Mouse (Mus musculus) embryonic facial prominence, embryonic 10.5 days (tissue): Measurements from ENCODE around the gene Lmna. TPM values are rescaled to one million over a fixed set of nuclear protein-coding genes. Genes with fewer than 3 reads are reported as not detected.

Experiments
- DNase-seq: peaks from one replicate; pipeline ENCODE4 v3.0.0-alpha.2; 2017; ENCODE audit warnings: low spot score
- H3K27ac ChIP-seq: fragments of 300-500 bp; sonication (generic); replicated peaks from 2 replicates; pipeline ENCODE4 v1.5.1; 2016; ENCODE audit warnings: mild to moderate bottlenecking
- H3K27me3 ChIP-seq: fragments of 300-500 bp; sonication (generic); replicated peaks from 2 replicates; pipeline ENCODE4 v1.6.1; 2016; ENCODE audit warnings: low read depth, mild to moderate bottlenecking; ENCODE audit not compliant: poor library complexity, severe bottlenecking
- H3K36me3 ChIP-seq: fragments of 300-500 bp; sonication (generic); replicated peaks from 2 replicates; pipeline ENCODE4 v1.6.1; 2016; ENCODE audit warnings: mild to moderate bottlenecking, moderate library complexity
- H3K4me1 ChIP-seq: fragments of 300-500 bp; sonication (generic); 2 replicates; pipeline ENCODE4 v1.6.1; 2016
- H3K4me3 ChIP-seq: fragments of 300-500 bp; sonication (generic); 2 replicates; pipeline ENCODE4 v1.5.1; 2016; ENCODE audit warnings: mild to moderate bottlenecking, moderate library complexity
- H3K9me3 ChIP-seq: fragments of 300-500 bp; sonication (generic); 2 replicates; pipeline ENCODE4 v1.6.1; 2016; ENCODE audit warnings: mild to moderate bottlenecking
- WGBS: fragments of 180-500 bp; shearing (Covaris S2); methylation state at CpG from one replicate; pipeline ENCODE4 v1.1.7; 2016; 5-methylcytosine and 5-hydroxymethylcytosine counted together
- polyA plus RNA-seq: library from polyadenylated mRNA; unstranded; fragments of >200 nt; fragmentation: Nextera tagmentation; extraction: Ambion mirVana; gene quantifications from 2 replicates; pipeline ENCODE4 v1.2.1, GENCODE M21; 2016

Lmna gene
- polyA plus RNA-seq, 1 experiment from 2014 or later, result 17.9 TPM

DNA sequence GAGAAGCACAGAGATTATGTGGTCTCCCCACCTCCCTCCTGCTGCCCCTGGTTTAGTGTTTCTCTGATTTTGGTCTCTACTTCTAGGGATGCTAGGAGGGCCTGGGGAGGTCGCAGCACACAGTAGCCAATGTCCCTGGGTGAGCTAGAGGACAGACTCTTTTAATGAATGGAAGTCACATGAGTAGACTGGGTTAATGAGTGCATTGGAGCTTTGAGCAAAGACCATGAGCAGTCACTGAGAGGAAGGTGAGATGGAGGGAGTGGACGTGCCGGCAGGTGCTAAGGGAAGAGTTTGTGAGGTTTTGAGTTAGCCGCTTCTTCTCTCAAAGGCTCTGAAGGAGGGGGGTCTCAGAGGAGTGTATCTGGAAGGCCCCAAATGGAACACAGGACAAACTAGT, 25.8 kb upstream of the Lmna start:
- DNase-seq, result no peak
- Histone ChIP-seq H3K4me1 (peaks cover 69% of the 10 kb centered on the region), H3K27ac (peak overlapping the region; percentile 100)

GRCm38 (mm10) chr3:88535005-88535404, 25.2 kb upstream of the Lmna start:
- DNase-seq, result peak; percentile 22
- Histone ChIP-seq H3K9me3 (no peaks in the 10 kb centered on the region), H3K4me3 (peak overlapping the region; percentile 82), H3K27ac (peak overlapping the region; percentile 100), H3K4me1 (peaks cover 69% of the 10 kb centered on the region), H3K36me3 (peaks cover 56% of the 10 kb centered on the region), H3K27me3 (no peaks in the 10 kb centered on the region)
- 11% methylated on average over 3 of the region's 3 CpGs for WGBS

More for the DNA sequence above, 25.8 kb upstream of the Lmna start:
- peak overlapping the region; percentile 82 for H3K4me3 ChIP-seq
- no peaks in the 10 kb centered on the region for H3K9me3 ChIP-seq
- H3K27me3 ChIP-seq, result no peaks in the 10 kb centered on the region
- WGBS, result 41% methylated on average over 4 of the region's 4 CpGs
- H3K36me3 ChIP-seq, result peaks cover 61% of the 10 kb centered on the region

DNA sequence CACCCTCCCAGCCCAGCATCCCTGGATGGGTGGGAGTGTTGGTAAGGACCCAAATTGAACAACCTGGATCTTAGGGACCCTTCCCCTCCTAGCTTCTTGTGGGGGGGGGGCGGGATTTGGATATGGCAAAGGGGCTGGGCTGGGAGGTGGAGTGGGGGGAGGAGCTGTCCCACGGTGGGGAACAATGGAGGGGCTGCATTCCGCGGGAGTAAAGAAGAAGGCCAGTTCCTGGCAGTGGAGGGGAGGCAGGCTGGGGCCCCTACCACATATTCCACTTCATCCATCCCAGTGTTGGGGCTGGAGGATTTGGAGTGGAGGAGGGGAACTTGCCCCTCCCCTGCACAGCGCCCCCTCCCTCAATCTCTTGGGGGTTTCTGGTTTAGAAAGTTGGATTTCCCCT, 23.9 kb upstream of the Lmna start:
- Histone ChIP-seq H3K27me3 (no peaks in the 10 kb centered on the region), H3K27ac (peak overlapping the region; percentile 100), H3K4me3 (peak overlapping the region; percentile 82), H3K36me3 (peaks cover 46% of the 10 kb centered on the region), H3K4me1 (peaks cover 70% of the 10 kb centered on the region), H3K9me3 (no peaks in the 10 kb centered on the region)
- peak; percentile 72 for DNase-seq
- under 1% methylated on average over 5 of the region's 5 CpGs for WGBS

DNA sequence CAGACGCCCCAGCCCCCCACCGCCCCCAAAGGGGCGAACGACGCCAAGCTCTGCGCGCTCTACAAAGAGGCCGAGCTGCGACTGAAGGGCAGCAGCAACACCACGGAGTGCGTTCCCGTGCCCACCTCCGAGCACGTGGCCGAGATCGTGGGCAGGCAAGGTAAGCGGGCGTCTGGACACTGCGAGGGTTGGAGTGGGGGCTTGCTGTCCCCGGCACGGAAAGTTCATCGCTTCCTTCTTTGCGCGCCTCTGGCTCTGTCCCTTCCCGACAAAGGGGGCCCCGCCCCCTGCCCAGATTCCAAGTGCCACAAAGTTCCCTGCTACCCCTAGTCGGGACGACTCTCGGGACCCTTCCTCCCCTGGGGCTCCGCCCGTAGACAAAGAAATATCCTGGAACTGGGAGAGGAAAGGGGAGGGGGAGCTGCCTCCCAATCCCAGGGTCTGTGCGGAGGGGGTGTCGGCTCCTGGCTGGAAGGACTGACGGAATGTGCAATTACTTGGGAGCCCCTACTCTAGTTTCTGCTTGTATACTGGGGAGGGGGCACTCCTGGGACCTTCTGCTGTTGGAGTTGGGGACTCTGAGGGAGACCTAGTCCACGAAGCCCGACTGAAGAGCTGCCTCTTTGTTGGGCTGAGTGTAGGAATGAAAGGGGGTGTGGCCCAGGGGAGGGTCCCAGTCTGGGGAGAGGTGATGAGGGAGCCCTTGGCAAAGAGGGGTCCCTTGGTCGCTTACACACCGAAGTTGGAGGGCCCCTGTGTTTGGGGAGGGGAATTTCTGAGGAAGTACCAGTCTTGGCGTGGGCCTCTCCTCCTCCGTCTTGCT, 23.1 kb upstream of the Lmna start:
- peak; percentile 81 for DNase-seq
- peak overlapping the region; percentile 82 for H3K4me3 ChIP-seq
- peaks cover 38% of the 10 kb centered on the region for H3K36me3 ChIP-seq
- WGBS, result under 1% methylated on average over 40 of the region's 40 CpGs
- no peaks in the 10 kb centered on the region for H3K9me3 ChIP-seq
- no peaks in the 10 kb centered on the region for H3K27me3 ChIP-seq
- peak overlapping the region; percentile 100 for H3K27ac ChIP-seq
- peaks cover 70% of the 10 kb centered on the region for H3K4me1 ChIP-seq

DNA sequence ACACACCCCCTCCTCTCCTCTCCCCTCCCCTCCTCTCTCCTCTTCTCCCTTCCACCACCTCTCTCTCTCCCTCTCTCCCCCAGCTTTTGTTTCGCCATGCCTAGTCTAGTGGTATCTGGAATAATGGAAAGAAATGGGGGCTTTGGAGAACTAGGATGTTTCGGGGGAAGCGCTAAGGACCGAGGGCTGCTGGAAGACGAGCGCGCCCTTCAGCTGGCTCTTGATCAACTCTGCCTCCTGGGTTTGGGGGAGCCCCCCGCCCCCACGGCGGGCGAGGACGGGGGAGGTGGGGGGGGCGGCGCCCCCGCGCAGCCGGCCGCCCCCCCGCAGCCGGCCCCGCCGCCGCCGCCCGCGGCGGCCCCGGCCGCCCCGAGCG, 22.5 kb upstream of the Lmna start, which contains the start of gene Mex3a:
Gene Mex3a, plus strand, starts transcription at position 97 of the 376 bp plus-strand sequence.
- Histone ChIP-seq H3K4me1 (peaks cover 70% of the 10 kb centered on the region), H3K9me3 (no peaks in the 10 kb centered on the region), H3K36me3 (peaks cover 32% of the 10 kb centered on the region), H3K4me3 (peak within 1 kb of the TSS; percentile 82), H3K27ac (peak within 1 kb of the TSS; percentile 100), H3K27me3 (no peaks in the 10 kb centered on the region)
- no peak for DNase-seq
- under 1% methylated on average over 23 of the region's 31 CpGs for WGBS

DNA sequence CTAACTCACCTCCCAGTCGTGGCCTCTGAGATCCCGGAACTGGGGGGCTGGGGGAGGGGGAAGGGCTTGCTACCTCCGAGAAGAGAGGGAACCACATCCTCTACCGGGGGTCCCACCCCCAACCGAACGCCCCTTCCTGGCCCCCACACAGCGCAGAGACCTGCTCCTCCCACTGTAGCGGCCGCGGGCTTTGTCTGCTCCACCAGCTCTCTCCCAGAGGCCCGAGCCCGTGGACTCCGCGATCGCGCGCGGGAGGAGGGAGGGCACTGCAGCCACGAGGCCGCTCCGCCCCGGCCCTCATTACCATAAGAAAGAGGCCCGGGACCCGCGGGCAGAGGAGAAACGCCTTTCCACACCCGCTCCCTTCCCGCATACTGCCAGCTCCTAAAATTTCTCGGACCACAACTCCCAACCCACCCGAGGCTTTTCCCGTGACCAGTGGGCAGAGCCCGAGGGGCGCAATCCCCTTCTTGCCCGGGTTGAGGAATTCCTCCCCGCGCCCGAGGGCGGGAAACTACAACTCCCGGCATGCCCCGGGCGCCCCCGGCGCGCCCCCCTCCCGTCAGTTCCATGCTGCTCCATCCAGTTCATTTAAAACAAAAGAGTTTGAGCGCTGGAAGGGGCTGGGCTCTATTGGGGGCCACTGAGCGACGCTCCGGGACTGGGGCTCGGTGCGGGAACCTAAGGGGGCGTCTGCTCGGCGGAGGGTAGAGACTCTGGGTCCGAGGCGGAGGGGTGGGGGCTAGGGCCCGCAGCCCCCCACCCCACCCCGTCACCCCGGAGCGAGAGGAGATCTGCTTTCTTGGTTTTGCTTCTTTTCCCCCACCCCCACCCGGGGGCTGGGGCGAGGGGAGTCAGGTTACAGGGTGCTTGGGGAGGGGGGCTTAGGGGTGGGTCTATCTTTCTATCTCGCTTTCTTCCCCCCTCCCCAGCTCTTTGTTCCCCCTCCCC, 21.9 kb upstream of the Lmna start:
- peak overlapping the region; percentile 100 for H3K27ac ChIP-seq
- peaks cover 70% of the 10 kb centered on the region for H3K4me1 ChIP-seq
- H3K4me3 ChIP-seq, result peak overlapping the region; percentile 82
- H3K9me3 ChIP-seq, result no peaks in the 10 kb centered on the region
- H3K27me3 ChIP-seq, result no peaks in the 10 kb centered on the region
- DNase-seq, result peak; percentile 95
- WGBS, result under 1% methylated on average over 63 of the region's 63 CpGs
- H3K36me3 ChIP-seq, result peaks cover 25% of the 10 kb centered on the region

- Histone ChIP-seq H3K36me3 (peaks cover 15% of the 10 kb centered on the region), H3K27ac (peak overlapping the region; percentile 100), H3K27me3 (no peaks in the 10 kb centered on the region), H3K4me1 (peaks cover 69% of the 10 kb centered on the region), H3K4me3 (peak overlapping the region; percentile 82), H3K9me3 (no peaks in the 10 kb centered on the region)
- 4% methylated on average over 11 of the region's 11 CpGs for WGBS
- DNase-seq, result peak; percentile 65
Measured at GRCm38 (mm10) chr3:88530082-88530864, 20.5 kb upstream of the Lmna start.

DNA sequence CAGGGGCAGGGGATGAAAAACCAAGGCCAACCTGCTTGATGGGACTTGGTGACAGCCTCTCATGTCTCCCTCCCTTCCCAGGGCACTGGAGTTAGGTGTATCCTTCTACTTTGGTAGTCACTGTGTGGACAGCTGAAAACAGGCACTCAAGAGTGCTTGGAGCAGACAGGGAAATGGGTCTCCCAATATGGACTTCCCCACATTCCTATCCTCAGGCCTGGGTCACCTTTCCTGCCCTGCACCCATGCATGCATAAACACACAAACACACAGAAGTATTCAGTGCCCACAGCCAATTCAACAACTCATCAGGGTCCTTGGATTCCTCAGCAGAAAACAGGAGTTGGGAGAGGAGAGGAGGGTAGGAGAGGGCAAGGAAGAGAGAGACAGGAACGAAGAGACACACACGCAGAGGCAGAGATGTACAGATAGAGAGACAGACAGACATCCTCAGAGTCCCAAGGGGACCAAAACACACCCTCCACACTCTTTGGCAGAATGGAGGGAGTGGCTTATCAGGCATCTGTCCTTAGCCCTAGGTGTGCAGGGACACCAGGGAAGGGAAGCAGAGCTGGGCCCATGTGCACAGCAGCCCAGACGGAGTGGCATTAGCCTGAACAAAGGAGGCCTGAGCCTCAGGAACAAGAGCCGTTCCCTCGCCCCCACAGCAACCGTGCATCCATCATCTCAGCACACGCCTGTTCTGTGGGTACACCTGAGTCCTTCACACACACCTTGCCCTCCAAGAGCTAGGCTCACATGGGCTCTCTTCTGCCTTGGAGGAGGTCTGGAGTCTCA, 19.6 kb upstream of the Lmna start:
- Histone ChIP-seq H3K9me3 (no peaks in the 10 kb centered on the region), H3K27ac (peak overlapping the region; percentile 100), H3K4me3 (peak overlapping the region; percentile 82), H3K36me3 (peaks cover 15% of the 10 kb centered on the region), H3K27me3 (no peaks in the 10 kb centered on the region), H3K4me1 (peaks cover 60% of the 10 kb centered on the region)
- peak; percentile 42 for DNase-seq
- 27% methylated on average over 7 of the region's 7 CpGs for WGBS

DNA sequence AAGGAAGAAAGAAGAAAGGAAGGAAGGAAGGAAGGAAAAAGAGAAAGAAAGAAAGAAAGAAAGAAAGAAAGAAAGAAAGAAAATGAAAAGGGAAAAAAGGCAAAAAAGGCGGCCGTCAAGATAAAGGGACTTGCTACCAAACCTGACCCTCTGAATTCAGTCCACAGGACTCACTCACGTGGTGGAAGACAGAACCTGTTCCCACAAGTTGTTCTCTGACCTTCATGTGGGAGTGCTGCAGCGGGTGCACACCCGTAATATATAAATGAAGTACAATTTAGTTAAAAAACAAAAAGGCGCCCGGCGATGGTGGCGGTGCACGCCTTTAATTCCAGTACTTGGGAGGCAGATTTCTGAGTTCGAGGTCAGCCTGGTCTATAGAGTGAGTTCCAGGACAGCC, 18.9 kb upstream of the Lmna start:
- Histone ChIP-seq H3K4me3 (peak overlapping the region; percentile 82; the same call in 1 of the 2 replicates), H3K36me3 (peaks cover 20% of the 10 kb centered on the region), H3K9me3 (no peaks in the 10 kb centered on the region), H3K4me1 (peaks cover 54% of the 10 kb centered on the region), H3K27ac (peak overlapping the region; percentile 100; the same call in 1 of the 2 replicates), H3K27me3 (no peaks in the 10 kb centered on the region)
- WGBS, result 87% methylated on average over 11 of the region's 11 CpGs
- no peak for DNase-seq

- DNase-seq, result no peak
- Histone ChIP-seq H3K27ac (peak overlapping the region; percentile 74), H3K9me3 (no peaks in the 10 kb centered on the region), H3K4me3 (peak overlapping the region; percentile 37), H3K36me3 (peaks cover 30% of the 10 kb centered on the region), H3K4me1 (peaks cover 54% of the 10 kb centered on the region), H3K27me3 (no peaks in the 10 kb centered on the region)
- 21% methylated on average over 8 of the region's 8 CpGs for WGBS
Measured at GRCm38 (mm10) chr3:88527565-88527964, 17.8 kb upstream of the Lmna start.
